Mouse (Mus musculus): ENCODE results near the gene Gnai3.

Gnai3 gene

GRCm38 (mm10) chr3:108145534-108146445 lies at the start of gene Gnai3:
Gnai3 (minus strand) TSS chr3:108146146.
- DNase-seq (ENCODE audit: low spot score), result peak; percentile 90

GRCm38 (mm10) chr3:108195287-108195686 lies 49.3 kb upstream of the Gnai3 start:
- DNase-seq (ENCODE audit: low spot score), result no peak

DNA sequence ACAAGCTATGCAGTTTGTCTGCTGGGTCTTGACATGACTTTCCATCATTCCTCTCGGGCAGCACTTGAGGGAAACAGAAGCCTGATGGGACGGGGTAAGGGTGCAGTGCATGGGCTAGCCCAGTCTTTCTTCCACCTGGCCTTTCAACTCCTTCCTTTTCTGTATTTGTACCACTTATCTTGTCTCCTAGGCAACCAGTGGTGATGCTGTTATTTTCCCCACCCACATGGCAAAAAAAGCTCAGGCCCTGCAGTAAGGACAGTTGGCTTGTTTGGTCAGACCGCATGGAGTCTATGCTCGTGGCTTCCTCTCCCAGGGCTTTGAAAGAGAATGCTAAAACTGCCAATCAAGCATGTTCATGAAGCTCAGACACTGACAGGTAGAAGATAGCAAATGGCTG lies 47.7 kb upstream of the Gnai3 start:
- no peak for DNase-seq (ENCODE audit: low spot score)

GRCm38 (mm10) chr3:108189897-108190296 lies 44.0 kb upstream of the Gnai3 start:
- no peak for DNase-seq (ENCODE audit: low spot score)

DNA sequence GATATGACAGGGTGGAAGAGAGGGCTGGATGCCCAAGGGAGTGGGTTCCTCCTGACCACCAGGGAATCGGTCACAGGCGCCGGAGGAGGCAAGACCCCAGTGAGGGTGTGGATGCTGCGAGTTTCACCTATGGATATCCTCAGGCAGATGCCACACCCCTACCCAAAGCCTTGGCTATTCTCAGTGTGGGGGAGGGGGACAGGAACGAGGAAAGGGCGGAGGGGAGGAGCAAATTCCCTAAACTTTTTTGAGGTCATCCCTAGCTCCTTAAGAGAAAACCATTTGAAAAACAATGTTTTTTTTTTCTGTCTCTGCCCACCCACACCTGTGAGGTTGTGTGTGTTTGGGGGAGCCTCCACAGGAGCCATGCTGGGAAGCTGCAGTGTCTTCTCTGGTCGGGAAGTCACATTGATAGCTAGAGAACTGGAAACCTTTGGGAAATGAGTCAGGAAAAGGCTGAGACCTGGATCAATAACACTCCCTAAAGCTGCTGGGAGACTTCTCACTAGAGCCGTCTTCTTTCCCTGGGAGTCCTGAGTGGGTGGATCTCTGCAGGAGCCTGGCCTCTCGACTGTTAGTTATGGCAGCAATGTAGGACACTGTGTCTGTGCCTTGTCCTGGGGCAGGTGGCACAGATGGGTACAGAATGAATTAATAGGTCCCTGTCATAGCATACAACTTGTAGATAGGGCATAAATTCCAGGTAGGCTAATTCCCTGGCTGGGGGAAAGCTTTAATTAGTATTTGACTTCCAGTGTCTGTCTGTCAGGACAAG lies 43.0 kb upstream of the Gnai3 start:
- DNase-seq (ENCODE audit: low spot score), result no peak

GRCm38 (mm10) chr3:108187111-108187795 lies 41.3 kb upstream of the Gnai3 start:
- DNase-seq (ENCODE audit: low spot score), result no peak

DNA sequence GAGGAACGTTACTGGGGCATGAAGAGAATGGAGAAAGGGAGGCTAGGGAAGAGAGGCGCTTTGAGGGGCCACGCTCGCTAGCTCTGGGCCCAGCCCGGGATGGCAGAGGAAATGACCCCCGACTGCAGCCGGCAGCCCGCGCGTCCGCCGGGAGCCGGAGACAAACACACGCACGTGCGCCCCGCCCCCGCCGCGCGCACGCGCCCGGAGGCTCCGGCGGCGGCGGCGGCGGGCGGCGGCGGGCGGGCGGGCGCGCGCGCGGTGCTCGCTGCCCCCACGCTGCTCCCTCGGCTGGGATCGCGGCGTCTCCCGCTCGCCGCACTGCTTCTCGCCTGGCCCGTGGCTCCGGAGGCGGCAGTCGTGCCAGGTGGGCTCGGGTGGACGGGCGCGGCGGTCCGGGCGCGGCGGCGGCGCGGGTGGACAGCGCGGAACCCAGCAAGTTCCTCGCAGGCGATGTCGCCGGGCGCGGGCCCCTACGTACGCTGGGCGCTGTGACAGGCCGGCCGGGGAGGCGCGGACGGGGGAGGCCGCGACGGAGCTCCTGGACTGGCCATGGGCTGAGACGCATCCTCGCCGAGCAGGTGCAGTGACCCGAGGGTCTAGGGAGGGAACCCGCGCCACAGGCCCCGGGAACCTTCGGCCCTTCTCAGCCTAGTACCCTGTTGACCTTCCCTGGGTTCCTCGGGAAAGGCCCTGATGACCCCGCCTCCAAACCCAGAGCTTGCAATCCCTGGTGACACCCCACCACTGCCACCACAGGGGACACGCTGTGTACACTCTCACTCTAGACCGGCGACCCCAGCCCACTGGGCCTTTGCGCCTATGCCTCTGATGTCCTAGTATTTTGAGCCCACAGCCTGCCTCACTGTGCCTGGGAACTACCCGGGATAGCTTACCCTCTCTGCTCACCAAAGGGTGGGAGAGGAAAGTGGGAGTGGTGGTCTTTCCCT lies 40.4 kb upstream of the Gnai3 start, which contains the start of gene Amigo1:
Gene Amigo1, plus strand, starts transcription at position 238 of the 950 bp plus-strand sequence.
- no peak for DNase-seq (ENCODE audit: low spot score)

DNA sequence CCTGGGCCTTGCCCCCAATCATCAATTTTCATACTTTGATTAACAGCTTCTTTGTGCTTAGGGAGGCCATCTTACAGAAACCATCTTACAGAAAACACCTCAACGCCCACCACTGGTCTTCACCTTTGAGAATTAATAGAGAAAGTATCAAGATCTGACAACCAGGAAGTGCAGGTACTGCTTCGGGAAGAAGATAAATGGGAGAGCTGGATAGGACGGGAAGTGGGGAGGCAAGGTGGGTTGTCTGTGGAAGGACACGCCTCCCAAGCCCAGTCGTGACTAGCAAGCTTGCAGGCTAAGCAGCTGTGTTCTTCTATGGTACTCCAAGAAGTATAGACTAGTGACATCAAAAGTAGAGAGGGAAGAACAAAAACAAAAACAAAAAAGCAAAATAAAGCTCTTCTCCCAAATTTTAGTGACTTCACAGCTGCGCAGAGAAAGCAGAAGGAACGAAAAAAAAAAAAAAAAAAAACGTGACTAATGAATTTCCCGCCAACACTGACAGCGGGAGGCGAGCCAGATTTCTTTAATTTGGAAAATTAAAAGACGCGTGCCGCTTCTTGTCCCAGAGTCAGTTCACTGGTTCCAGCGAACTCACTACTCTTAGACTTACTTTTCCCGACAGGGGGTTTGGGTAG lies 39.6 kb upstream of the Gnai3 start:
- DNase-seq (ENCODE audit: low spot score), result no peak

DNA sequence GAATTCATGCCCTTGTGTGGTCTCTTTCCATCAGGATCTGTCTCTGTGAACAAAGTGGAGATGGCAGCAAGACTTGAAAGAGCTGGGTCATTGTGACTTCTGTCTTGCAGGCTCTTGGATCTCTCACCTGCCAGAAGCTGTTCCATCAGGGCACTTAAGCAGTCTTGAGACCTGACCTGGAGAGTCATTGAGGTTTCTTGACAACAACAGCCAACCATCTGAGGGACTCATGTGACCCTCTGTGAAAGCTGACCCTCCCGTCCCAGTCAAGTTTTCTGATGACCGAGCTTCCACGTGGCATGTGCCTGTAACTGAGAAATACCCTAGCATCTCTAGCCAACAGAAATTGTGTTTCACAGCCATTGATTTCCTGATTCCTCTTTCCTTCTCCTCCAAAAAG lies 38.8 kb upstream of the Gnai3 start:
- DNase-seq (ENCODE audit: low spot score), result no peak

GRCm38 (mm10) chr3:108180514-108180913 lies 34.6 kb upstream of the Gnai3 start:
- DNase-seq (ENCODE audit: low spot score), result no peak

GRCm38 (mm10) chr3:108178756-108179715 lies 33.1 kb upstream of the Gnai3 start:
- no peak for DNase-seq (ENCODE audit: low spot score)

DNA sequence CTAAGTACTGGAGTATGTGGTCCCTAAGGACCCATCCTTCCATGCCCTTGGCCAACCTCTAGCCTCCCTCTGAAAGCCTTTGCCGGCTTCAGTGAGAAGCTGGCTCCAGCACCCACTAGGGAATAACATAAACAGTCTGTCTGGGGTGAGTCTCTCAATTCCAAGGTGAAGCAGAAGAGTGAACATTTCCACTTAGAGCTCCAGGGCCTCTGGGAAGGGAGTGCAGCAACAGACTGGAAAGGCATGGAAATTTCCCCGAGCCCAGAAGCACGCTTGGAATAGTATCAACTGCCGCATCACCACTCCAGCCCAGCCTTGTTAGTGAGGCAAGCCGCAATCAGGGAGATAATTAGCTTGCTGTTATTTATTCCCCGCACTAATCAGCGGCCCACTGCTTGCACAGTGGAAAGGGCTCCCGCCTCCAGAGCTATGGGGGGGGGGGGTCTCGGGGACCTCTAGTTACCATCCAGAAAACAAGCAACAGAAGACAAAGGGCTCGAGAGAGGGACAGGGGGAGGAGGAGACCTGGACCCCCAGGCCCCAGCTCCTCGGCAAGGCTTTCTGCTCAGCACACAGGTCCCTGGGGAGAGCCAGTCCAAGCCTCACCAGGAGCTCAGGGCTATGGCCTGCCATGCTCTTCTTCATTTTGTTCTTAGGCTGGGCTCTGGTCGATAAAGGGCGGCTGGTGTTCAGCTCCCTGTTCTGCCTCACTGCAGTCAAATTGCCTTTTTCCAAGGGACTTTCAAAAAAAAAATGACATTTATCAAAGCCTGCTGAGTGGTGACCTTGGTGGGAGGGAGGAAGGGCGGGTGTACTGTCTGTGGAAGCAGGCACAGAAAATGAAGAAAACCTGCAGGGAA lies 29.0 kb upstream of the Gnai3 start:
- DNase-seq (ENCODE audit: low spot score), result no peak

DNA sequence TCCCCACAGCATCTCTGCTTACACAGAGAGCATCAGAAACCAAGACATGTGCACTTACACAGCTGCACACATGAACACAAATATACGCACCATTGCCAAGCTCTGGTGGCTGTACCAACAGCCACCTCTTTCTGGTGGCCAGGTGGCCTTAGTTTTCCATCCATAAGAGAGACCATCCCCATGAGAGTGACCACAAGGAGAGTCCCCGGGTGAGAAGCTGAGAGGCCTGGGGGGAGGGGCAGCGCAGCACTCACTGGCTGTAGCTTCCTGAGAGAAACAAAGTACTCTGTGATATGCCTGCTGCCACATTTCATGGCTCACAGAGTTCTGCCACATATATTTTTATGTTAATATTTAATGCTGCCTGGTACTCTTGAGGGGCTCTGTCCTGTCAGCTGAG lies 23.3 kb upstream of the Gnai3 start:
- DNase-seq (ENCODE audit: low spot score), result no peak

GRCm38 (mm10) chr3:108167499-108167898 lies 21.6 kb upstream of the Gnai3 start:
- no peak for DNase-seq (ENCODE audit: low spot score)

DNA sequence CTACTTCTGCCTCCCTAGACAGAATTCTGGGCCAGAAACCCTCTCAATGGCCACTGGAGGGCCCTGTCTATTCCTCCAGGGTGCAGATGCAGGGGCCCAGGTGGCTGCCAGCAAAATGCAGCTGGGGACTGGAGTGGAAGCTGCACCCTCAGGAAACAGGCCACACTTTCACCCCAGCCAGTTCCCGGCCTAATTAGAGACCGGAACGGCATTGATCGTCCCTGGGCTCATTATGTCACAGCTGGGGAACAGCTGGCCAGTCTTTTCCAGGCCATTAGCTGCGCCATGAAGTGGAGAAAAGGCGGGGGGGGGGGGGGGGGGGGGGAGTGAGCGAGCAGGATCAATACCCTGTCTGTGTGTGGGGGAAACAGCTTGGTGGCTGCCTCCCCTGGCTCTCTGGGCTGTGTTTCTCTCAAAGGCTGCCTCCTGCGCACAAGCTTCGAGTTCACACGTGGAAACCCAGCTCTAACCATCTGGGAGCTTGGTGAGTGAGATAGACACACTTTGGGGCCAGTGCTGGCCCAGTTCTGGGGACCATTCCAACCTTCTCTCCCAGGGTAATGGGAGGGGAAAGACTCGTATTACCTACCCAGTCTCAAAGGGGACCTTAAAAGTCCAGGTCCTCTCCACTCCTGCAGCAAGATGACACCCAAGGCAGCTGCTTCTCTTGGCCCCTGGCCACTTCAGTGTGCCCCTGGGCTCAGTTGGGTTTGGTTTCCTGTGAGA lies 20.7 kb upstream of the Gnai3 start:
- peak; percentile 66 for DNase-seq (ENCODE audit: low spot score)

DNA sequence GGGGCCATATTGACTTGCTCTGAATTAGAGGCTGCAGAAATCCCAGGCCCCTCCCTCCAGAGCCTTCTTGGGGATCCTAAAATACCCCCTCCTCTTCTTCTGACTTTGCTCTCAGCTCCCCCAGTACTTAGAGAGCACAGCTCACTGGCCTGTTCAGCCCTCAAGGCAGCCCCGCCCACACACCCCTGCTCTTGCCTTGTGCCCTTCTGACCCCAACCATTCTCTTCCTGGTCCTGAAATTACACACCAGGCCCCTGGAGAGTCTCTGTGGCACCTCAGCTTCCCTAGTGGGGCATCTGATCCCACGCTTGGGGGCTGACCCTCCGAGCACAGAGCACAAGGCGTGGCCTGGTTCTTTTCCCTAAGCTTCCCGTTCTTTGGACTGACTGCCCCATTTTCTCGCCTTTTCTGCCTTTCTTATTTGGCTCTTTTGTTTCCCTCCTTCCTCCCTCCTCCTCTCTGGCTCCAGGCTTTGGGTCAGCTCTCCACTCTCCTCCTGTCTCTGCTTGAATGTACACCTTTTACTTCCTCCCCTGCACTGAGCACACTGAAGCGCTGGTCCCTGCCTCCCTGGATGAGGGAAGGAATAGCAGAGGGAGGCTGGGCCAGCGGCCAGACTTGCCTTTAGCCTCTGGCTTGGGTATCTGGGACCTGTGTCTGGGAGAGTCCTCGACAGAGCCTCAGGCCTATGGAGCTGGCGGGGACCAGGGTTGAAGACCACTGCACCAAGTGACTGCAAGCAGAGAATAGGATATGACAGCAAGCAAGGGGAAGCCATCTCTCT lies 19.8 kb upstream of the Gnai3 start:
- no peak for DNase-seq (ENCODE audit: low spot score)

DNA sequence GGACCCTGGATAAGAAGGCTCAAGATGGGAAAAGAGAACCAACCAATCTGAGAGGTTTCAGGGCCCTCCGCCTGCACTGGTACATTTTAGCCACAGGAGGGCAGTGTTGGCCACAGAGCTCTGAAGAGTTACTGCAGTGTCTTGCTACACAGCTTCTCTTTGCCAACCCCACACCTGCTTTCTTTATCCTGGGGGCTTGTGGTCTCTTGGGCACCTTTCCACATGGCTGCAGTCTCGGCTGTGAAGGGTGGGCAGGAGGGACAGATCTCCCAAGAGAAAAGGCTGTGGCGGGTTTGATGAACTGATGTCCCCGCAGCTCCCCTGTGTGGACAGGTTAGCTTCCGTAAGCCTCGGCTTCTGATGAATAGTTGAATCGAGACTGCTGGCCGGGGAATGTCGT lies 18.9 kb upstream of the Gnai3 start:
- DNase-seq (ENCODE audit: low spot score), result peak; percentile 85

All from testis, postnatal 10 days (tissue).